Mouse (Mus musculus): ENCODE data around the gene Gm2000. TPM values are rescaled to one million over a fixed set of nuclear protein-coding genes. Genes with fewer than 3 reads are reported as not detected.

The Gm2000 gene
- polyA plus RNA-seq (2015; fragmentation: Nextera tagmentation; extraction: Ambion mirVana) = 537 and 614 TPM in 2 replicates

GRCm38 (mm10) chr1:156365740-156366139 lies at the start of gene Gm2000:
Gene Gm2000, plus strand, starts transcription at chr1:156366040.

Other genes starting within 250 kb of the Gm2000 start
- 0.04 and 0.12 TPM in 2 replicates for gene Fam163a, start 161.0 kb upstream of the Gm2000 start, polyA plus RNA-seq (2015; fragmentation: Nextera tagmentation; extraction: Ambion mirVana)
- gene Tdrd5, start 62.4 kb upstream of the Gm2000 start, polyA plus RNA-seq (2015; fragmentation: Nextera tagmentation; extraction: Ambion mirVana) = 0.08 and 0.15 TPM in 2 replicates
- gene Nphs2, start 55.3 kb upstream of the Gm2000 start, polyA plus RNA-seq (2015; fragmentation: Nextera tagmentation; extraction: Ambion mirVana) = 0.08 and 0.13 TPM in 2 replicates
- 0.10 and 0.48 TPM in 2 replicates for gene Axdnd1, start 55.1 kb downstream of the Gm2000 start, polyA plus RNA-seq (2015; fragmentation: Nextera tagmentation; extraction: Ambion mirVana)
- gene Soat1, start 108.3 kb downstream of the Gm2000 start, polyA plus RNA-seq (2015; fragmentation: Nextera tagmentation; extraction: Ambion mirVana) = 8.0 and 10.4 TPM in 2 replicates
- 0.37 and 0.48 TPM in 2 replicates for gene Gm10031, start 158.0 kb downstream of the Gm2000 start, polyA plus RNA-seq (2015; fragmentation: Nextera tagmentation; extraction: Ambion mirVana)
- 1.6 and 1.9 TPM in 2 replicates for gene Abl2, start 192.7 kb downstream of the Gm2000 start, polyA plus RNA-seq (2015; fragmentation: Nextera tagmentation; extraction: Ambion mirVana)

Measured in skeletal muscle tissue, postnatal 0 days (tissue).